Mouse (Mus musculus) large intestine, adult 2 months (tissue): ENCODE measurements at regions not wholly inside any gene's neighbourhood (a gene's known extent, or its start where the extent isn't known, plus 50 kb on each side); places are given as distances from the start of the nearest gene placed in this dataset.
A peak's percentile ranks its signal among the peaks of the same experiment; 100 is the strongest.

Experiments used
- DNase-seq: peaks from one replicate; pipeline ENCODE4 v3.0.0-alpha.2; 2012; ENCODE audit warnings: low read depth, low spot score
- WGBS: fragments of 180-500 bp; shearing (Covaris S2); methylation state at CpG from one replicate; pipeline ENCODE4 v1.1.7; 2018; 5-methylcytosine and 5-hydroxymethylcytosine counted together

- peak; percentile 46 for DNase-seq
- 41% methylated on average over 8 of the region's 8 CpGs for WGBS
Observed at GRCm38 (mm10) chr4:57362652-57363051, 61.0 kb upstream of the Ptpn3 start.

GRCm38 (mm10) chr4:57369736-57370373 lies 64.2 kb upstream of the Palm2 start:
- WGBS = 14% methylated on average over 12 of the region's 12 CpGs
- peak; percentile 68 for DNase-seq

DNA sequence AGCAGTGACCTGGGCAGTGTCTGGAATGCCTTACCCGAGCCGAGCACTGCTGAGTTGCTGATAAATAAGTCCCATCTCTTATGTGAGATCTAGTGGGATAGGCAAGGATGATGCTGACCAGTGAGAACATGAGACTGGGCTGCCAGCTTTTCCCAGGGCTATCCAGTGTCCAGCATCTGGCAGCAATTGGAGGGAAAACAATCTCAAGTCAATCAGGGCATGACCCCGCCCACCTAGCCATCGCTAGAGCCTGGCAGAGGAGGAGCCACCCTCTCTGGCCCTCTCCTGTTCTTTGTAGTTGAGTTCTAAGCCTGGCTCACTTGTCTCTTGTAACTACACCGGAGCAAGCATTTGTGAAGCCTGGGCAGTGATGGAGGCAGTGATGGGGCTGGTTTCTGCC lies 56.2 kb upstream of the Palm2 start:
- DNase-seq = no peak
- WGBS = 41% methylated on average over 5 of the region's 5 CpGs

- 52% methylated on average over 9 of the region's 9 CpGs for WGBS
- no peak for DNase-seq
Observed at GRCm38 (mm10) chr4:57380063-57380800, 53.8 kb upstream of the Palm2 start.

- DNase-seq = no peak
- 81% methylated on average over 4 of the region's 4 CpGs for WGBS
Observed at GRCm38 (mm10) chr4:57381306-57381705, 52.7 kb upstream of the Palm2 start.
